Mouse (Mus musculus) gastrocnemius, adult 2 months (tissue): ENCODE data around the gene Nup62. TPM values are rescaled to one million over a fixed set of nuclear protein-coding genes. Genes with fewer than 3 reads are reported as not detected.
"Not testable (repeated sequence)": the region's sequence is repeated elsewhere in the genome, so short reads cannot be mapped to it uniquely, and the experiment has no call there.

Experiments used
- DNase-seq: peaks from one replicate; pipeline ENCODE4 v3.0.0; 2022
- H3K27ac ChIP-seq: fragments of 200-600 bp; 2 replicates; pipeline ENCODE4 v1.8.1; 2022; ENCODE audit warnings: mild to moderate bottlenecking
- H3K4me3 ChIP-seq: fragments of 200-600 bp; 2 replicates; pipeline ENCODE4 v1.8.1; 2022; ENCODE audit warnings: mild to moderate bottlenecking, moderate library complexity
- CTCF ChIP-seq: fragments of 200-600 bp; IDR thresholded peaks from 2 replicates; pipeline ENCODE4 v1.8.1; 2022; ENCODE audit warnings: antibody characterized with exemption, mild to moderate bottlenecking, moderate library complexity
- intact Hi-C: fragments of 180-260 bp; cut with DNase I; formaldehyde crosslinking; loops from one replicate; pipeline ENCODE4 v1.15.1; 2025
- microRNA-seq: library from miRNA; unstranded; fragments of <30 nt; microRNA quantifications from one replicate; pipeline ENCODE4 v1.2.0, GENCODE M21; 2021
- total RNA-seq, 2 experiments: library from RNA; stranded (reverse); gene quantifications; 2 replicates each; pipeline ENCODE4 v1.2.3; 2021

Gene Nup62
- total RNA-seq, 2 experiments from 2014 or later, result 21.8 to 26.6 TPM

DNA sequence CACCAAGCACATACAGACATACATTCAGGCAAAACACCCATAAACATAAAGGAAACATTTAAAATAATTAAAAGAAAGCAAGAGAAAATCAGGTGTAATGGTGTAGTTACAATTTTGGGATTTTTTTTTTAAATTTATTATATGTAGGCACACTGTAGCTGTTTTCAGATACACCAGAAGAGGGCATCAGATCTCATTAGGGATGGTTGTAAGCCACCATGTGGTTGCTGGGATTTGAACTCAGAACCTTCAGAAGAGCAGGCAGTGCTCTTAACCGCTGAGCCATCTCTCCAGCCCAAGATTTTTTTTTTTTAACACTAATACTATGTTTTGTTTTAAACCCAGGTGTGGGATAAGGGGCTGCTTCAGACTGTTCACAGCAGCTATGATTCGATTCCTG lies 55.9 kb downstream of the Nup62 start:
- not testable (repeated sequence) for H3K4me3 ChIP-seq, DNase-seq, H3K27ac ChIP-seq
- TF ChIP-seq CTCF, result peak; percentile 41
- intact Hi-C loops, result loop anchor here (2.0 kb wide), 2 partner anchors 15 to 21 kb away; partner anchors contain the start of gene Med25

DNA sequence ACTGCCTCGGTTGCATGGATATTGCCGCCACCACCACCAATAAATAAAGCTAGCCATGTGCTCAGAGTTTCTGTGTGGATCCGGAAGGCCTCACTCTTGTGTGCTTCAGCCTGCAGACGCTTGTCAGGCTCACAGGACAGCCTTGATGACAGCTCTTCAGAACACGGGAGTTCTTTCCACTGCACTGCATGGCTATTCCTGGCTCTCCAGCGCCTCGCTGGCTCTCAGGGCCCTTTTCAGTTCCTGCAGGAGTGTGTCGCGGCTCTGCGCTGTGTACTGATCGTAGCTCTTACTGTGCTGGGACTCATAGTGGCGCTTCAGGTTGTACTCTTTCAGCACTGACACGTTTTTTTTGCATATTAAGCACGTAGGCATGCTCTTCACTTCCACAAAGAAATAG lies 61.9 kb downstream of the Nup62 start:
- TF ChIP-seq CTCF, result no peak
- Histone ChIP-seq H3K27ac (no peak overlapping the region), H3K4me3 (no peak overlapping the region)
- no peak for DNase-seq
- intact Hi-C loops, result no loop called here

Small RNAs within 50 kb of the gene (microRNA-seq; reads per million reads assigned to microRNA genes)
- gene Mir707, result not detected

Other genes with a start within 250 kb of the Nup62 start
- under 1 TPM in 1 of 2 experiments, not detected in 1; 0.20 TPM for gene Napsa, start 243.7 kb upstream of the Nup62 start, total RNA-seq
- gene Kcnc3, start 225.4 kb upstream of the Nup62 start, total RNA-seq, result 1 to 10 TPM; 3.0 to 3.6 TPM
- gene Myh14, start 145.2 kb upstream of the Nup62 start, total RNA-seq, result 10 to 100 TPM; 32.0 to 36.7 TPM
- gene Izumo2, start 107.3 kb upstream of the Nup62 start, total RNA-seq, result not detected
- 10 to 100 TPM; 17.1 to 22.9 TPM for gene Vrk3, start 67.7 kb upstream of the Nup62 start, total RNA-seq
- under 1 TPM in 1 of 2 experiments, not detected in 1; 0.11 TPM for gene Zfp473, start 65.0 kb upstream of the Nup62 start, total RNA-seq
- 1 to 10 TPM; 1.6 to 3.3 TPM for gene Il4i1, start 299 bp downstream of the Nup62 start, total RNA-seq
- 100 to 1,000 TPM in 1 of 2 experiments, 10 to 100 TPM in 1; 74.7 to 115 TPM for gene Atf5, start 570 bp downstream of the Nup62 start, total RNA-seq
- 100 to 1,000 TPM; 128 to 137 TPM for gene Akt1s1, start 32.9 kb downstream of the Nup62 start, total RNA-seq
- 10 to 100 TPM; 40.8 to 56.4 TPM for gene Tbc1d17, start 33.0 kb downstream of the Nup62 start, total RNA-seq
- 10 to 100 TPM; 19.4 to 21.2 TPM for gene Pnkp, start 41.1 kb downstream of the Nup62 start, total RNA-seq
- gene Ptov1, start 53.7 kb downstream of the Nup62 start, total RNA-seq, result 100 to 1,000 TPM; 126 to 137 TPM
- 10 to 100 TPM; 53.1 to 68.5 TPM for gene Med25, start 76.6 kb downstream of the Nup62 start, total RNA-seq
- gene Fuz, start 80.0 kb downstream of the Nup62 start, total RNA-seq, result 10 to 100 TPM; 16.4 to 18.6 TPM
- gene Ap2a1, start 113.4 kb downstream of the Nup62 start, total RNA-seq, result 10 to 100 TPM; 59.1 to 62.6 TPM
- not detected for gene Tsks, start 127.1 kb downstream of the Nup62 start, total RNA-seq
- 1 to 10 TPM in 1 of 2 experiments, under 1 TPM in 1; 0.92 to 2.3 TPM for gene Cpt1c, start 158.8 kb downstream of the Nup62 start, total RNA-seq
- gene Prmt1, start 170.5 kb downstream of the Nup62 start, total RNA-seq, result 100 to 1,000 TPM; 126 to 136 TPM
- gene Irf3, start 181.6 kb downstream of the Nup62 start, total RNA-seq, result 10 to 100 TPM; 18.4 to 18.9 TPM
- gene Bcl2l12, start 182.6 kb downstream of the Nup62 start, total RNA-seq, result 1 to 10 TPM; 7.6 to 9.7 TPM
- 10 to 100 TPM; 41.7 to 44.3 TPM for gene Scaf1, start 200.3 kb downstream of the Nup62 start, total RNA-seq
- 10 to 100 TPM; 22.6 to 25.5 TPM for gene Rras, start 201.9 kb downstream of the Nup62 start, total RNA-seq
- 10 to 100 TPM; 12.8 to 16.1 TPM for gene Prr12, start 236.8 kb downstream of the Nup62 start, total RNA-seq
- gene Nosip, start 246.3 kb downstream of the Nup62 start, total RNA-seq, result 10 to 100 TPM; 30.2 to 32.9 TPM
- gene Prrg2, start 246.6 kb downstream of the Nup62 start, total RNA-seq, result 10 to 100 TPM in 1 of 2 experiments, 1 to 10 TPM in 1; 8.1 to 11.0 TPM